Mouse (Mus musculus) B cell, adult 2 months (primary cell): ENCODE results near the gene Mrpl41.

ENCODE experiments used
- DNase-seq, 2 experiments: peaks; one replicate each; pipeline ENCODE4 v3.0.0; 2022

The Mrpl41 gene

GRCm38 (mm10) chr2:24974906-24975703, at the start of gene Mrpl41:
Mrpl41 (minus strand) TSS chr2:24975098.
- peak; percentile 95 for DNase-seq

GRCm38 (mm10) chr2:25022678-25023077, 47.8 kb upstream of the Mrpl41 start:
- DNase-seq = no peak

DNA sequence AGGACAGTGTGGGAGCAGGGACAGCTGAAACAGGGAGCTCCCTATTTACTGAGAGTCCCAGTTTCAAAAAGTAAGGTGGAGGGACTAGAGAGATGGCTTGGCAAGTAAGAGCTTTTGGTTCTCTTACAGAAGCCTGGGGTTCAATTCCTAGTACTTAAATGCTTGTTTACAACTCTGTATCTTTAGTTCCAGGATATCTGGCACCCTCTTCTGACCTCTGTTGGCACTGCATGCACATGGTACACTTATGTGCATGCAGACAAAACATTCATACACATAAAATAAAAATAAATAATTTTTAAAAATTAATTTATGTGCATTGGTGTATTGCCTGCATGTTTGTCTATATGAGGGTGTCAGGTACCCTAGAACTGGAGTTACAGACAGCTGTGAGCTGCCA, 33.4 kb upstream of the Mrpl41 start:
- peak; percentile 15 to 26 for DNase-seq

DNA sequence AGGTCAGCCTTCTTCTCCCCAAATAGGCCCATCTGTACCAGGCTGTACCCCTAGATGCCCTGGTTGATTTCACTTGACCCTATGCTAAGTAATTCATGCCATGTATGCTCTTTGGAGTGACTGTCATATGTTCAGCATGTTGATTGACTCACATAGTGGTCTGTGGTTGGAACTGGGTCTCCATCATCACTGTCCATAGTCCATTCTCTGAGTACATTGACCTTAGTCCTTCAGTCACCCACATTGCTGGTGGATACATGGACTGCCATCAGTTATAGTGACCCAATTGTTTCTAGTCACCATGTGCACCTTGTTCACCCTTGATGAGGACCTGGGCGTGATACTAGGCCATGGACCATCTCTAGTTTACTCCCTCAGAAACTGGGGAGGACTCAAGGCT, 31.9 kb upstream of the Mrpl41 start:
- DNase-seq = no peak

DNA sequence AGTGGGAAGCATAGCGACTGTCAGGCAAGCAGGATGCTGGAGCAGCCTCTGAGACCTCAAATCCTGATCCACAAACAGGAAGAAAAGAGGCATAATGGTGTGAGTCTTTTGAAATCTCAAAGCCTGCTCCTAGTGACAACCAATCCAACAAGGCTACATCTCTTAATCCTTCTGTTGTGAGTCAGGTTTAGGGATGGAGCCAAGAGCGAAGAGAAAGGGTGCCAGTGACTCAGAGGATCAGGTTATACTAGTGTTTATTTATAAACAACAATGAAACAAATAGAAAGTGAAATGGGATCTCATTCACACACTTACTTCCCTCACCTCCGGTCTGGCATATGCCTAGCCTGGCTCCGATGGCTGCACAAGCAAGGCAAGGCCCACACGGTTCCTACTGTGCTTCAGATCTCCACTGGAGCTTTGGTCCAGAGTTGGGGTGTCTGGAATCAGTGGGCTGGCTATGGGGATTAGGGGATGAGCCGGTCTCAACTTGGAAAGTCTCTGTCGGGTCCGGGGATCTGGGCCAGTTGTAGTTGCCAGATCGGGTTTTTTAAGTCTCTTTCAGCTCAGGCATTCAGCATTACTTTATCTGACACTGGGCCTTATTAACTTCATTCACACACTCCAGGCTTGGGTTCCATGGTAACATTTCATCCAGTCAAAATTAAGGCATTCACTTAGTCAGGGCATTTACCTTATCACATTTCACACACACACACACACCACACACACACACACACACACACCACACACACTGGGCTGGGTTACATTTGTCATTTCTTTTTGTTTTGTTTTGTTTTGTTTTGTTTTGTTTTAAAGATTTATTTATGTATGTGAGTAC, 29.3 kb upstream of the Mrpl41 start:
- DNase-seq = no peak

DNA sequence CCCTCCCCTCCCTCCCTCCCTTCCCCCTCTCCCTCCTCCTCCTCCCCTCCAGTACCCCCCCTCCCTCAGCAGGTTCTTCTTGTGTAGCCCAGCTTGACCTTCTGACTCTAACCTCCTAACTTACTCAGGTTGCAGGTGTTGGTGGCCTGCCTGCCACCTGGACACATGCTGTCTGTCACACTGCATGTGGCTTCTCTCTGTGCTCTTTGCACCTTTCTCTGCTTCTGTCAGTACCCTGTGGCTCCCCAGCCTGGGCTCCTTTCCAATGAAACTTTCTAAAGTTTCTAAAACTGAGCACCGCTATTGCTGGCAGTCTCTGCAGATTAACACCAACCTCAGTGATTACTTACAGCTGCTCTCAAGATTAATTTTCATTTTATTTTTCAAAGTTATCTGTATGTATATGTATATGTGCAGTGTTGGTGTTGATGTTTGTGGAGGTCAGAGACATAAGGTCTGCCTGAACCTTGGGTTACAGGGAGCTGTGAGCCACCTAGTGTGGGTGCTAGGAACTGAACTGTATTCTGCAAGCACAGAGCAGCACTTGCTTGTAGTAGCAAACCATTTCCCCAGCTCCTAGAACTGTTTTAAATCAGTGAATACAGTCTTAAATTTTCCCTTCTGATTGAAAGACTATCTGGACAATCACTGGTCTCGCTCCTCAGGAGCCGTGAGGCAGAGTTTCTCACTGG, 25.8 kb upstream of the Mrpl41 start:
- DNase-seq = peak; percentile 40 to 50

GRCm38 (mm10) chr2:24996471-24996870, 21.6 kb upstream of the Mrpl41 start:
- no peak for DNase-seq

DNA sequence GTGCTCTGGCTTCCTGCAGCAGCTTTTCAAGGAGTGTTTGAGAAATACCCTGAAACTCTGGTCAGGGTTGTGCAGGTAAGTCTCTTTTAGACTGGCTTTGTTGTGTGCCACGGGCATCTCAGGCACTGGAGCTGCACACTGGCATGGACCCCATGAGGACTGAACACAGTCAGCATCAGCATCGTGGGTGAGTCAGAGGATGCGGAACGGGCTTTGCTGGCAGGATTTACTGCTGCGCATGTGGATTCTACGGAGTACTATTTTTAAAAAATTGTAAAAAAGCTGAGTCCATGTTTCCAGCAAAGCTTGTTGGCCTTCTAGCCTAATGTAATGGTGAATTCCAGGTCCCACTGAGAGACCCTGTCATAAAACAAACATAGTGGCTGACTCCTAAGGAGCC, 20.4 kb upstream of the Mrpl41 start:
- DNase-seq = no peak

DNA sequence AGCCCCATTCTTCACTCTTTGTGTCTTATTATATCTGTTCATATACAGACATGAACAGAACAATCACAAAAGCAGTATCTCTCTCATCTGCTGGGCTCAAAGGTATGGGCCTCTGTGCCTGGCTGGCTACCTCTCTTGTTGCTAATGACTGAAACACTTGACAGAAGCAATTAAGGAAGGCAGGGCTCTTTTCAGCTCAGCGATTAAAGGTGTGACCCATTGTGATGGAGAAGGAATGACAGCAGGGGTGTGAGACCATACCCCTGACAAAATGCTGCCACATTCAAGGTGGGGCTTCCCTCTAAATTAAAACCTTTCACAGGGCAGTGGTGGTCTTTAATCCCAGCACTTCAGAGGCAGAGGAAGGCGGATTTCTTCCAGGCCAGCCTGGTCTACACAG, 12.9 kb upstream of the Mrpl41 start:
- DNase-seq = no peak

DNA sequence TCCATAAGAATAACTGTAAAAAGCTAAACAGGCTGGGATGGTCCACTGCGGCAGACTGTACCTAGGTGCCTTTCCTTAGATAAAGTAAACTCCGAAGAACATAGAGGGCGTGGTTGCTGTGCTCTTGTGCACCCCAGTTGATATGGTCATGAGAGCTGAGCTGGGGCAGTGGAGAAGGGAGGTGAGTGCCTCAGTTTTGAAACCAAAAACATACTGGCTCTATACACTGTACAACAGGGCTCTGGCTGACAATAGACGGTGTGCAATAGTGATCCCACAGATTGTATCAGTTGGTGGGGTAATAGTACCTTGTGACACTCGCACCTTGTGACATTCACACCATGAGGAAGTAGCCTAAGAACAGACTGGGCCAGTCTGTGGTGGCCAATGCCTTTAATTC, 2.1 kb upstream of the Mrpl41 start:
- peak in 1 of 2 experiments; percentile 9 for DNase-seq

GRCm38 (mm10) chr2:24975704-24976297, 903 bp upstream of the Mrpl41 start, which contains the start of gene Pnpla7:
Pnpla7 (plus strand) TSS chr2:24976033.
- peak; percentile 86 to 90 for DNase-seq

GRCm38 (mm10) chr2:24974452-24974851, 446 bp downstream of the Mrpl41 start:
- peak in 1 of 2 experiments; percentile 15 for DNase-seq

- no peak for DNase-seq
Observed at GRCm38 (mm10) chr2:24970386-24970785, 4.5 kb downstream of the Mrpl41 start.

GRCm38 (mm10) chr2:24962304-24963000, 12.4 kb downstream of the Mrpl41 start, which contains the start of gene Dph7:
Dph7 (plus strand) TSS chr2:24962400.
- DNase-seq = peak; percentile 91

GRCm38 (mm10) chr2:24960910-24961309, 14.0 kb downstream of the Mrpl41 start:
- peak in 1 of 2 experiments; percentile 11 for DNase-seq

DNA sequence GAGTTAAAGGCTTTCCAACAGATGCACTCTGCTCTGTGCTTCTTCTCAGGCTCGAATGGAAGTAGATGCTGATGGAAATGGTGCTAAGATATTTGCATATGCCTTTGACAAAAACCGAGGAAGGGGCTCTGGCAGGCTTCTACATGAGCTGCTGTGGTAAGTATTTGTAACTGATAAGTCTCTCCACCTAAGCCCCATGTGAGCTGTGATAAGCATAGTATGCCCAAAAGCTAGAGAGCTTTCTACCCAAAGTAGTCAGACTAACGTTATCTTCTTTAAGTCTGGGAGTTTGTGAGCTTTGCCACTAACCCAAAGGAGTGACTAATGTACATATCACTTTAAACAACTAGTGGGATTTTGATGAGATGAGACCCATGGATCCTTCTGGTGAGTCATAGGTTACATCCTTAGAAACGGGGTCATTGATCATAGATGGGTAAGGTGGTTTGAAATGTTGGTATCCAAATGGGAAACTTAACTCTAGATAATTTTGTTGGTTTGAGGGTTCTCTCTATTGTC, 22.3 kb downstream of the Mrpl41 start:
- no peak for DNase-seq

DNA sequence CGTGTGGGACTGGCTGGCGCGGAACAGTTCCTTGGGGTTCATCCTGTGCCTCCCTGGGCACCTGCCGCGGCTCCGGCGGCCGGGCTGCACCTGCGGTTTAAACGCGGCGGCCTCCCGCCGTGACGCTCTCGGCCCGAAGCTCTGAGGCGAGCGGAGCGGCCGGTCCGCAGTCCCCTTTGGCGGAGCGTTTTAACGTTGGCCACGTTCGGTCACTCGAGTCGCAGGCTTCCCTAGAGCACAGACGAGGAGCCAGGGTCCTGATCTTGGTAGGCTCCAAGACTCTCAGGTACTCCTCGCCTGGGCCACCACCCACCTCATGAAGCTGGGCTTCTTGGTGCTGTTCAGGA, 24.7 kb downstream of the Mrpl41 start:
- DNase-seq = peak; percentile 5 to 20

GRCm38 (mm10) chr2:24949421-24950188, 25.3 kb downstream of the Mrpl41 start, which contains the start of gene Zmynd19:
Zmynd19 (plus strand) TSS chr2:24949792.
- DNase-seq = peak; percentile 98 to 99

DNA sequence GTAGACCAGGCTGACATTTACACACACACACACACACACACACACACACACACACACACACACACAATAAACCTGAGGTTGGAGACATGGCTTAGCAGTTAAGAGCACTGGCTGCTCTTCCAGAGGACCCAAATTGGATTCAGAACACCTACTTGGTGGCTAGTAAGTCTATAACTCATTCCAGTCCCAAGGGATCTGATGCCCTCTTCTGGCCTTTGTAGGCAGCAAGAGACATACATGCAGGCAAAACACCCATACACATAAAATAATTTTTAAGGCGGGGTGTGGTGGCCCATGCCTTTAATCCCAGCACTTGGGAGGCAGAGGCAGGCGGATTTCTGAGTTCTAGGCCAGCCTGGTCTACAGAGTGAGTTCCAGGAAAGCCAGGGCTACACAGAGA, 30.6 kb downstream of the Mrpl41 start:
- peak; percentile 48 to 55 for DNase-seq

DNA sequence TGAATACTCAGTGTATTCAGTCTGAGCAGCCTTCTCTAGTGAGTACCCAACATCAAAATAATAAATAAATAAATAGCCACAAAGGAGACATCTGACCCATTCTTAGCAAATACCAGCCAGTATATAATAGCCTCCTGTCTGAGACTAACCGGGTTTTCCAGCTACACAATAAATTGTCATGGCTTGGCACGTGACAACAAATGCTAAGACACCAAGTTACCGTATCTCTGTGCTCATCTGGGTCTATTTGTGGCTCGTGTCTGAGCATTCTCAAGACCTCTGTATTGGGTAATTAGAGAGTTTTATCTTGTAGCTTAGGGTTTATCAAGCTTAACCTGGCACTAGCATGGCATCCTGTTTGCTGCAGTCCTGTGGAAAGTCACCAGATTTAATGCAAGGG, 32.8 kb downstream of the Mrpl41 start:
- DNase-seq = no peak
